Mouse (Mus musculus) intestine, embryonic 16.5 days (tissue): Measurements from ENCODE around the gene Unc119b. TPM values are rescaled to one million over a fixed set of nuclear protein-coding genes. Genes with fewer than 3 reads are reported as not detected.
"Not testable (repeated sequence)": the region's sequence is repeated elsewhere in the genome, so short reads cannot be mapped to it uniquely, and the experiment has no call there.

Experiments used
- ATAC-seq: fragments of 200-750 bp; cut with Nextera tagmentation; 2 replicates; pipeline ENCODE4 v1.8.0; 2017; ENCODE audit warnings: moderate TSS enrichment, moderate library complexity
- H3K27ac ChIP-seq: fragments of 300-500 bp; sonication (generic); 2 replicates; pipeline ENCODE4 v1.5.1; 2014; ENCODE audit warnings: mild to moderate bottlenecking, low read length
- H3K27me3 ChIP-seq: fragments of 300-500 bp; sonication (generic); replicated peaks from 2 replicates; pipeline ENCODE4 v1.6.1; 2014; ENCODE audit warnings: low read length, control low read depth, mixed read lengths; ENCODE audit not compliant: control insufficient read depth, insufficient read depth
- H3K36me3 ChIP-seq: fragments of 300-500 bp; sonication (generic); 2 replicates; pipeline ENCODE4 v1.6.1; 2014; ENCODE audit warnings: low read length, control low read depth; ENCODE audit not compliant: control insufficient read depth, insufficient read depth
- H3K4me1 ChIP-seq: fragments of 300-500 bp; sonication (generic); 2 replicates; pipeline ENCODE4 v1.6.1; 2014; ENCODE audit warnings: low read length, control low read depth, mixed read lengths; ENCODE audit not compliant: control insufficient read depth, insufficient read depth
- H3K4me2 ChIP-seq: fragments of 300-500 bp; sonication (generic); 2 replicates; pipeline ENCODE4 v1.6.1; 2014; ENCODE audit warnings: low read depth, low read length, control low read depth
- H3K4me3 ChIP-seq: fragments of 300-500 bp; sonication (generic); 2 replicates; pipeline ENCODE4 v1.5.1; 2014; ENCODE audit warnings: mild to moderate bottlenecking, low read length
- H3K9ac ChIP-seq: fragments of 300-500 bp; sonication (generic); 2 replicates; pipeline ENCODE4 v1.6.1; 2014; ENCODE audit warnings: low read depth, low read length
- H3K9me3 ChIP-seq: fragments of 300-500 bp; sonication (generic); 2 replicates; pipeline ENCODE4 v1.6.1; 2016; ENCODE audit warnings: low read length, control low read depth; ENCODE audit not compliant: control insufficient read depth
- WGBS: fragments of 180-500 bp; shearing (Covaris S2); extraction: QIAGEN DNeasy Blood & Tissue Kit; methylation state at CpG from one replicate; pipeline ENCODE4 v1.1.7; 2014; 5-methylcytosine and 5-hydroxymethylcytosine counted together
- polyA plus RNA-seq: library from polyadenylated mRNA; unstranded; fragments of >200 nt; fragmentation: Nextera tagmentation; extraction: Ambion mirVana; gene quantifications from 2 replicates; pipeline ENCODE4 v1.2.1, GENCODE M21; 2015

Gene Unc119b
- polyA plus RNA-seq, 1 experiment from 2014 or later = 22.1 TPM

- Histone ChIP-seq H3K4me1 (peaks cover 25% of the 10 kb centered on the region), H3K9ac (peak overlapping the region; percentile 53), H3K4me2 (no peak overlapping the region), H3K4me3 (no peak overlapping the region), H3K27me3 (no peaks in the 10 kb centered on the region), H3K27ac (peak overlapping the region; percentile 15; the same call in 1 of the 2 replicates), H3K9me3 (no peaks in the 10 kb centered on the region), H3K36me3 (no peaks in the 10 kb centered on the region)
- peak; percentile 31; the same call in 1 of the 2 replicates for ATAC-seq
- WGBS = 35% methylated on average over 27 of the region's 27 CpGs
Measured at GRCm38 (mm10) chr5:115168641-115169415, 34.1 kb upstream of the Unc119b start.

- H3K27ac ChIP-seq = peak overlapping the region; percentile 37; the same call in 1 of the 2 replicates
- 60% methylated on average over 6 of the region's 6 CpGs for WGBS
- no peak overlapping the region for H3K4me3 ChIP-seq
Measured at GRCm38 (mm10) chr5:115167396-115167795, 32.6 kb upstream of the Unc119b start.

GRCm38 (mm10) chr5:115166815-115167194, 32.0 kb upstream of the Unc119b start:
- Histone ChIP-seq H3K9ac (no peak overlapping the region), H3K27me3 (no peaks in the 10 kb centered on the region), H3K4me3 (no peak overlapping the region), H3K4me1 (peaks cover 25% of the 10 kb centered on the region), H3K36me3 (no peaks in the 10 kb centered on the region), H3K9me3 (no peaks in the 10 kb centered on the region), H3K4me2 (no peak overlapping the region), H3K27ac (peak overlapping the region; percentile 82)
- 78% methylated on average over 7 of the region's 7 CpGs for WGBS
- ATAC-seq = no peak

More at GRCm38 (mm10) chr5:115167396-115167795, 32.6 kb upstream of the Unc119b start:
- Histone ChIP-seq H3K36me3 (no peaks in the 10 kb centered on the region), H3K27me3 (no peaks in the 10 kb centered on the region), H3K9me3 (no peaks in the 10 kb centered on the region), H3K4me1 (peaks cover 25% of the 10 kb centered on the region), H3K4me2 (no peak overlapping the region), H3K9ac (no peak overlapping the region)
- ATAC-seq = no peak

GRCm38 (mm10) chr5:115165895-115166814, 31.4 kb upstream of the Unc119b start:
- peak; percentile 54 for ATAC-seq
- WGBS = 45% methylated on average over 11 of the region's 11 CpGs
- H3K27ac ChIP-seq = peak overlapping the region; percentile 82
- peaks cover 29% of the 10 kb centered on the region for H3K4me1 ChIP-seq
- H3K27me3 ChIP-seq = no peaks in the 10 kb centered on the region
- H3K9me3 ChIP-seq = no peaks in the 10 kb centered on the region
- H3K4me3 ChIP-seq = no peak overlapping the region
- no peak overlapping the region for H3K4me2 ChIP-seq
- H3K36me3 ChIP-seq = no peaks in the 10 kb centered on the region
- H3K9ac ChIP-seq = no peak overlapping the region

GRCm38 (mm10) chr5:115165351-115165750, 30.6 kb upstream of the Unc119b start:
- 63% methylated on average over 9 of the region's 9 CpGs for WGBS
- no peak for ATAC-seq
- Histone ChIP-seq H3K27me3 (no peaks in the 10 kb centered on the region), H3K27ac (no peak overlapping the region), H3K36me3 (no peaks in the 10 kb centered on the region), H3K9me3 (no peaks in the 10 kb centered on the region), H3K4me1 (peaks cover 36% of the 10 kb centered on the region), H3K4me2 (no peak overlapping the region), H3K4me3 (no peak overlapping the region), H3K9ac (no peak overlapping the region)

- not testable (repeated sequence) for ATAC-seq, H3K9me3 ChIP-seq, H3K4me2 ChIP-seq, H3K36me3 ChIP-seq, H3K9ac ChIP-seq, H3K4me3 ChIP-seq, H3K27me3 ChIP-seq, H3K27ac ChIP-seq
- peaks cover 40% of the 10 kb centered on the region for H3K4me1 ChIP-seq
- 79% methylated on average over 4 of the region's 4 CpGs for WGBS
Measured at GRCm38 (mm10) chr5:115164446-115164845, 29.7 kb upstream of the Unc119b start.

GRCm38 (mm10) chr5:115163563-115163962, 28.8 kb upstream of the Unc119b start:
- 34% methylated on average over 8 of the region's 8 CpGs for WGBS
- no peak overlapping the region for H3K4me2 ChIP-seq

DNA sequence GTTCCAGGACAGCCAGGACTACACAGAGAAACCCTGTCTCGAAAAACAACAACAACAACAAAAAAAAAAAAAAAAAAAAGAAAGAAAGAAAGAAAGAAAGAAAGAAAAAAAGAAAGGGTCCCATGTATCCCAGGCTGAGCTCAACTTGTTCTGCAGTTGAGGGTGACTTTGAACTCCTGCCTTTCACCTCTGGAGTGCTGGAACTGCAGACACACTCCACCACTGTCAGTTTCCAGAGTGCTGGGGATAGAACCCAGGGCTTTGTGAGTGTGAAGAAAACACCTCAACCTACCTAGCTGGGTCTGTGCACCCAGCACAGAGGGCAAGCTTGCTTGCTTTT, 27.1 kb upstream of the Unc119b start:
- not testable (repeated sequence) for H3K9ac ChIP-seq, ATAC-seq, H3K27me3 ChIP-seq, H3K9me3 ChIP-seq, H3K4me3 ChIP-seq, H3K27ac ChIP-seq, H3K36me3 ChIP-seq, H3K4me2 ChIP-seq
- H3K4me1 ChIP-seq = peaks cover 32% of the 10 kb centered on the region
- 93% methylated on average over 1 of the region's 1 CpGs for WGBS

More at GRCm38 (mm10) chr5:115163563-115163962, 28.8 kb upstream of the Unc119b start:
- Histone ChIP-seq H3K27ac (no peak overlapping the region), H3K27me3 (no peaks in the 10 kb centered on the region), H3K9ac (no peak overlapping the region), H3K9me3 (no peaks in the 10 kb centered on the region), H3K4me1 (peaks cover 37% of the 10 kb centered on the region), H3K36me3 (no peaks in the 10 kb centered on the region), H3K4me3 (no peak overlapping the region)
- no peak for ATAC-seq
